Mouse (Mus musculus) 3134 (cell line): ENCODE measurements around the gene Gprin1.
A peak's percentile ranks its signal among the peaks of the same experiment; 100 is the strongest.

Source experiments
- DNase-seq: peaks from one replicate; pipeline ENCODE4 v3.0.0-alpha.2; 2011; ENCODE audit warnings: low spot score; ENCODE audit not compliant: insufficient read length; ENCODE audit errors: extremely low read depth

Gprin1 gene

GRCm38 (mm10) chr13:54736931-54737330 is 12.7 kb downstream of the Gprin1 start:
- no peak for DNase-seq

- no peak for DNase-seq
These were observed 23.5 kb downstream of the Gprin1 start for GRCm38 (mm10) chr13:54726131-54726530.

GRCm38 (mm10) chr13:54723143-54723542 is 26.5 kb downstream of the Gprin1 start:
- DNase-seq, result no peak

GRCm38 (mm10) chr13:54716916-54717315 is 32.8 kb downstream of the Gprin1 start:
- DNase-seq, result peak; percentile 43

GRCm38 (mm10) chr13:54714996-54715395 is 34.7 kb downstream of the Gprin1 start:
- no peak for DNase-seq

- no peak for DNase-seq
These were observed 35.3 kb downstream of the Gprin1 start for GRCm38 (mm10) chr13:54714393-54714792.

- DNase-seq, result peak; percentile 36
These were observed 38.8 kb downstream of the Gprin1 start for GRCm38 (mm10) chr13:54710866-54711265.

GRCm38 (mm10) chr13:54704890-54705289 is 44.8 kb downstream of the Gprin1 start:
- DNase-seq, result no peak

- no peak for DNase-seq
These were observed 47.2 kb downstream of the Gprin1 start for GRCm38 (mm10) chr13:54702507-54702906.

GRCm38 (mm10) chr13:54701243-54701642 is 48.4 kb downstream of the Gprin1 start, which contains the start of gene Cdhr2:
Gene Cdhr2, plus strand, starts transcription at chr13:54701461.
- DNase-seq, result no peak

GRCm38 (mm10) chr13:54695479-54696230 is 54.0 kb downstream of the Gprin1 start:
- DNase-seq, result no peak

GRCm38 (mm10) chr13:54694348-54695060 is 55.2 kb downstream of the Gprin1 start:
- no peak for DNase-seq

GRCm38 (mm10) chr13:54693558-54694347 is 55.9 kb downstream of the Gprin1 start, which contains the start of gene Rnf44:
Gene Rnf44, minus strand, starts transcription at chr13:54693907.
- DNase-seq, result peak; percentile 98

- DNase-seq, result no peak
These were observed 56.7 kb downstream of the Gprin1 start for GRCm38 (mm10) chr13:54692711-54693557.

GRCm38 (mm10) chr13:54691737-54692136 is 57.9 kb downstream of the Gprin1 start:
- DNase-seq, result no peak

GRCm38 (mm10) chr13:54690151-54690740 is 59.4 kb downstream of the Gprin1 start:
- DNase-seq, result no peak

- peak; percentile 96 for DNase-seq
These were observed 61.9 kb downstream of the Gprin1 start for GRCm38 (mm10) chr13:54687575-54688424.

- DNase-seq, result peak; percentile 71
These were observed 62.6 kb downstream of the Gprin1 start for GRCm38 (mm10) chr13:54687096-54687495.
